Mouse (Mus musculus): ENCODE measurements around the gene Gm36079.
"Not testable (repeated sequence)": the region's sequence is repeated elsewhere in the genome, so short reads cannot be mapped to it uniquely, and the experiment has no call there.

GRCm38 (mm10) chr13:120041145-120041544 lies 14.3 kb upstream of the Gm36079 start:
- TF ChIP-seq EP300 (optimal IDR thresholded peaks at IDR 0.05): not testable (repeated sequence)
- TF ChIP-seq CTCF (IDR thresholded peaks at IDR 0.05; ENCODE audit: low read depth): peak; percentile 55
